In genomic region chr14:54976633-54977032, GRCm38 (mm10) we compare ENCODE assay signal across 30 mouse cellular contexts. TPM values are rescaled to one million over a fixed set of nuclear protein-coding genes. Genes with fewer than 3 reads are reported as not detected.
"Had no signal": no experiment of that assay in that cellular context is flagged by ENCODE, and none has a peak within 500 bp of the region (broad histone marks: within the 10 kb centered on the region; RNA-seq: fewer than 3 reads in every experiment).

Gm17428 (plus strand) TSS chr14:54976933.

- H3K4me2 ChIP-seq: limb, embryonic 13.5 days; liver, embryonic 12.5 days; liver, embryonic 15.5 days; lung, embryonic 15.5 days; neural tube, embryonic 12.5 days; neural tube, embryonic 15.5 days had no signal

- ATAC-seq: liver, embryonic 12.5 days had no signal

- H3K9ac ChIP-seq: limb, embryonic 13.5 days; liver, embryonic 12.5 days; liver, embryonic 15.5 days; lung, embryonic 15.5 days; neural tube, embryonic 12.5 days; neural tube, embryonic 15.5 days had no signal

- H3K9me3 ChIP-seq: limb, embryonic 10.5 days; limb, embryonic 13.5 days; liver, embryonic 12.5 days; liver, embryonic 15.5 days; lung, embryonic 15.5 days; megakaryocyte, embryonic 14.5 days; midbrain, embryonic 10.5 days; neural tube, embryonic 12.5 days; neural tube, embryonic 15.5 days had no signal

- H3K36me3 ChIP-seq: limb, embryonic 10.5 days; limb, embryonic 13.5 days; liver, embryonic 12.5 days; liver, embryonic 15.5 days; lung, embryonic 15.5 days; midbrain, embryonic 10.5 days; neural tube, embryonic 12.5 days; neural tube, embryonic 15.5 days had no signal

- H3K4me1 ChIP-seq: limb, embryonic 10.5 days; limb, embryonic 13.5 days; liver, embryonic 12.5 days; liver, embryonic 15.5 days; lung, embryonic 15.5 days had no signal

- H3K27ac ChIP-seq: kidney, postnatal 0 days; layer of hippocampus, adult 2 months; limb, embryonic 10.5 days; limb, embryonic 13.5 days; liver, embryonic 12.5 days; liver, embryonic 15.5 days; lung, embryonic 15.5 days; midbrain, embryonic 10.5 days; neural tube, embryonic 12.5 days; neural tube, embryonic 15.5 days; stomach, postnatal 0 days had no signal

- DNase-seq: kidney, postnatal 25 days; layer of hippocampus, adult 9-11 months; liver; lung, adult 18-20 months; lung, postnatal 10 days; lung, postnatal 36 days; midbrain, embryonic 14.5 days; right cerebral cortex, adult 18-20 months; right cerebral cortex, postnatal 14 days; right cerebral cortex, postnatal 4 days; thymus, adult 2 months; thymus, postnatal 14 days; thymus, postnatal 4 days had no signal

- H3K4me3 ChIP-seq: layer of hippocampus, adult 2 months; limb, embryonic 10.5 days; limb, embryonic 13.5 days; liver, embryonic 12.5 days; liver, embryonic 15.5 days; lung, embryonic 15.5 days; megakaryocyte, embryonic 14.5 days; midbrain, embryonic 10.5 days; neural tube, embryonic 12.5 days; neural tube, embryonic 15.5 days had no signal

- H3K27me3 ChIP-seq: liver, embryonic 15.5 days; lung, embryonic 15.5 days; neural tube, embryonic 12.5 days; neural tube, embryonic 15.5 days had no signal

RNA-seq across cellular contexts. Expression of gene Gm17428, which starts in this region (rescaled TPM):
- total RNA-seq: layer of hippocampus, adult 2 months; layer of hippocampus, postnatal 25 days; left cerebral cortex, adult 18-20 months; left cerebral cortex, postnatal 25 days had no signal
- polyA plus RNA-seq: kidney, postnatal 0 days; large intestine, adult 2 months; limb, embryonic 10.5 days; limb, embryonic 13.5 days; liver, embryonic 12.5 days; liver, embryonic 15.5 days; lung, embryonic 15.5 days; midbrain, embryonic 10.5 days; midbrain, embryonic 14.5 days; neural tube, embryonic 12.5 days; neural tube, embryonic 15.5 days; stomach, embryonic 14.5 days; stomach, postnatal 0 days; thymus, adult 2 months had no signal
